Comparison of ENCODE assay signal across 8 mouse cellular contexts in the genomic region with DNA sequence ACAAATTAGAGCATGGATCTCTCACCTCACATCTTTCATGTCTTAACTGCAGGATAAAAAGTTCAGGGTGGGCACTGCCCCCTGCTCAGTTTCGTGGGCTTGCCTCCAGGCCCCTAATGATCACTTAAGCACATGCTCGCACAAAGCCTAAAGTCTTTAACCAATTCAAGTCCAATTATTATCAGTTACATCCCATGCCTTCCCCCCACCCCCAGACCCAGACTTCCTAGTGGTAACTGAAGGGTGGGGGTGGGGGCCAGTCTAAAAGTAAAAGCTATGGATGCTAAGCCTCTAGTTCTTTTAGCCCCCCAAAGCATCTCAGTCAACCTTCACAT.
DNase-seq lines count a peak whose midpoint lies in the region; ATAC-seq lines count a peak whose summit lies in the region.
"Had no signal": no experiment of that assay in that cellular context is flagged by ENCODE, and none has a peak within 500 bp of the region (broad histone marks: within the 10 kb centered on the region; RNA-seq: fewer than 3 reads in every experiment).

No protein-coding gene starts in this region.

- H3K27me3 ChIP-seq in lung, embryonic 16.5 days (ENCODE audit: control insufficient read depth, insufficient read depth, low read depth, low read length) = no peaks in the 10 kb centered on the region
- no peaks in the 10 kb centered on the region for H3K27me3 ChIP-seq in heart, embryonic 14.5 days (ENCODE audit: control insufficient read depth, insufficient read depth, low read length)
- H3K27me3 ChIP-seq in liver, embryonic 13.5 days = no peaks in the 10 kb centered on the region
- no peaks in the 10 kb centered on the region for H3K27me3 ChIP-seq in stomach, embryonic 16.5 days (ENCODE audit: control insufficient read depth, insufficient read depth, low read length)

- no peak for ATAC-seq in lung, embryonic 16.5 days (ENCODE audit: low read depth)
- ATAC-seq in heart, embryonic 14.5 days (ENCODE audit: insufficient number of reproducible peaks, insufficient read depth, low FRiP score, low read depth) = no peak
- no peak for ATAC-seq in liver, embryonic 13.5 days (ENCODE audit: low read depth)
- no peak for ATAC-seq in stomach, embryonic 16.5 days (ENCODE audit: insufficient read depth, low FRiP score)

- H3K36me3 ChIP-seq in lung, embryonic 16.5 days (ENCODE audit: control insufficient read depth, insufficient read depth, low read length) = no peaks in the 10 kb centered on the region
- no peaks in the 10 kb centered on the region for H3K36me3 ChIP-seq in heart, embryonic 14.5 days (ENCODE audit: control insufficient read depth, insufficient read depth, low read length)
- H3K36me3 ChIP-seq in liver, embryonic 13.5 days = no peaks in the 10 kb centered on the region
- no peaks in the 10 kb centered on the region for H3K36me3 ChIP-seq in stomach, embryonic 16.5 days (ENCODE audit: control insufficient read depth, insufficient read depth, low read length)

- peak overlapping the region; percentile 75 for H3K9ac ChIP-seq in lung, embryonic 16.5 days (ENCODE audit: low read length)
- H3K9ac ChIP-seq in heart, embryonic 14.5 days (ENCODE audit: low read length) = peak overlapping the region; percentile 82
- H3K9ac ChIP-seq in liver, embryonic 13.5 days = peak overlapping the region; percentile 57
- peak overlapping the region; percentile 74 for H3K9ac ChIP-seq in stomach, embryonic 16.5 days (ENCODE audit: low read length)

- intact Hi-C loops in gastrocnemius, postnatal 14 days (cut with DNase I; ENCODE audit: low total_unique reads) = no loop called here

- peak overlapping the region; percentile 64 for H3K4me3 ChIP-seq in lung, embryonic 16.5 days (ENCODE audit: low read length)
- peak overlapping the region; percentile 52 to 63 for H3K4me3 ChIP-seq in heart, embryonic 14.5 days (ENCODE audit: control insufficient read depth in 1 of 2, insufficient read depth in 1 of 2, low read depth in 1 of 2, low read length in 2 of 2)
- peak overlapping the region; percentile 51 for H3K4me3 ChIP-seq in liver, embryonic 13.5 days (replicated peaks)
- H3K4me3 ChIP-seq in stomach, embryonic 16.5 days (replicated peaks; ENCODE audit: low read length) = peak overlapping the region; percentile 60

- peak overlapping the region; percentile 85 for H3K27ac ChIP-seq in lung, embryonic 16.5 days (ENCODE audit: low read length)
- peak overlapping the region; percentile 59 to 85 for H3K27ac ChIP-seq in heart, embryonic 14.5 days (replicated peaks in 1 of 2; ENCODE audit: control insufficient read depth in 1 of 2, insufficient read depth in 1 of 2, low read depth in 2 of 2, low read length in 2 of 2)
- H3K27ac ChIP-seq in liver, embryonic 13.5 days = no peak overlapping the region
- H3K27ac ChIP-seq in stomach, embryonic 16.5 days (ENCODE audit: low read length) = peak overlapping the region; percentile 89

- H3K9me3 ChIP-seq in lung, embryonic 16.5 days (ENCODE audit: control insufficient read depth, low read length) = no peaks in the 10 kb centered on the region
- H3K9me3 ChIP-seq in heart, embryonic 14.5 days (ENCODE audit: control insufficient read depth, low read length) = no peaks in the 10 kb centered on the region
- H3K9me3 ChIP-seq in liver, embryonic 13.5 days (replicated peaks) = no peaks in the 10 kb centered on the region
- no peaks in the 10 kb centered on the region for H3K9me3 ChIP-seq in stomach, embryonic 16.5 days (replicated peaks; ENCODE audit: control insufficient read depth, low read length)

- DNase-seq in lung, postnatal 36 days = no peak
- DNase-seq in liver, embryonic 13.5 days = no peak
- no peak for DNase-seq in gastrocnemius, postnatal 14 days
- no peak for DNase-seq in left cerebral cortex, adult 11 months (ENCODE audit: low spot score)
- DNase-seq: lung, postnatal 14 days had no signal

- WGBS in lung, embryonic 16.5 days = 11% methylated on average over 2 of the region's 2 CpGs
- 11% methylated on average over 2 of the region's 2 CpGs for whole genome bisulfite sequencing in heart, embryonic 14.5 days
- 29% methylated on average over 2 of the region's 2 CpGs for WGBS in liver, embryonic 13.5 days (ENCODE audit: insufficient replicate concordance)
- WGBS in stomach, embryonic 16.5 days = 11% methylated on average over 2 of the region's 2 CpGs

- H3K4me1 ChIP-seq in lung, embryonic 16.5 days (replicated peaks; ENCODE audit: control insufficient read depth, insufficient read depth, low read length) = peaks cover 31% of the 10 kb centered on the region
- peaks cover 14 to 35% of the 10 kb centered on the region in 2 experiments for H3K4me1 ChIP-seq in heart, embryonic 14.5 days (ENCODE audit: control insufficient read depth in 2 of 2, insufficient read depth in 2 of 2, low read length in 2 of 2)
- H3K4me1 ChIP-seq in liver, embryonic 13.5 days (replicated peaks) = peaks cover 12% of the 10 kb centered on the region
- peaks cover 26% of the 10 kb centered on the region for H3K4me1 ChIP-seq in stomach, embryonic 16.5 days (ENCODE audit: control insufficient read depth, insufficient read depth, low read length)

- H3K4me2 ChIP-seq in lung, embryonic 16.5 days (ENCODE audit: low read depth, low read length) = peak overlapping the region; percentile 67
- peak overlapping the region; percentile 75 for H3K4me2 ChIP-seq in heart, embryonic 14.5 days (ENCODE audit: low read length)
- peak overlapping the region; percentile 57 for H3K4me2 ChIP-seq in liver, embryonic 13.5 days
- H3K4me2 ChIP-seq in stomach, embryonic 16.5 days (ENCODE audit: low read depth, low read length) = peak overlapping the region; percentile 67
